Mouse (Mus musculus) liver, embryonic 14.5 days (tissue): ENCODE data around the gene Tes3-ps.

Experiments
- CTCF ChIP-seq: IDR thresholded peaks from 2 replicates; pipeline ENCODE4 v1.5.1; 2016; ENCODE audit warnings: antibody characterized with exemption, low read depth, control low read depth
- EP300 ChIP-seq: IDR thresholded peaks from 2 replicates; pipeline ENCODE4 v1.6.1; 2016; ENCODE audit warnings: antibody characterized with exemption, low read depth

DNA sequence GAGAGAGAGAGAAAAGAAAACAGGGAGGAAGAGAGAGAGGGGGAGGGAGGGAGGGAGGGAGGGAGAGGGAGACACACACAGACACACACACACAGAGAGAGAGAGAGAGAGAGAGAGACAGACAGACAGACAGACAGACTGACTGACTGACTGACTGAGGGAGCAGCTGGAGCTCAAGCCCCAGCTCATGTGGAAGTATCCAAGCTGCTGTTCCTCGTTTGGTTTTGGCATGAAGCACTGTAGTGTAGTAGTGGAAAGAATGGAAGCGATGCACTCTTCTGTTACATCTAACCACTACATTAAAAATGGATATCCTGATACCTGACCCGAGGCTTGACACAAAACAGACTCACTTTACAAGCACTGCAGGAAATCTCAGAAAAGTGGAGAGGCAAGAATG lies 52.5 kb downstream of the Tes3-ps start:
- no peak for TF ChIP-seq CTCF
- TF ChIP-seq EP300: no peak
